Mouse (Mus musculus) cerebellum, adult 9-11 months (tissue): ENCODE measurements around the gene Ntrk2.
"Not testable (repeated sequence)": the region's sequence is repeated elsewhere in the genome, so short reads cannot be mapped to it uniquely, and the experiment has no call there.

Source experiments
- DNase-seq: peaks from one replicate; pipeline ENCODE4 v3.0.0; 2022

Ntrk2 gene

DNA sequence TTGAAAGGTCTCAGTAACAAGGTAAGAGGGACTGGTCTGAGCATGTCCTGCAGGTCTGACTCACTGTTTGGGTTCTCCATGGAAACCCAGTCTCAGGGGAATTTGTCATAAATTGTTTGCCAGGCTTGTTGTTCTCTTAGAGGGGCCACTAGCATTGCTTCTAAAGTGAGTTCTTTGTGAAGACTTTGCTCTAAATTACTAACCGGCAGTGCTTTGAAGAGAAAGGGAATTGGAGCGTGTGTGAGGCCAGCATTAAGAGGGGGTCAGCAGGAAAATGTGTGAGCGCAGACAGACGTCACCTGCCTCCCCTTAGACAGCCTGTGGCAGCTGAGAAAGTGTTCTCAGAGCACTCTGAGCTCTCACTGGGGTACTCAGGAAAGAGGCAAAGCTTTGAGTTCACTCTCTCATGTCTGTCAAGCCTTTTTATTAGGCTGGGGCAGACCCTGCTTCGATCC is 165.1 kb downstream of the Ntrk2 start:
- DNase-seq = no peak

- DNase-seq = no peak
Observed at GRCm38 (mm10) chr13:58972511-58972910, 166.1 kb downstream of the Ntrk2 start.

- no peak for DNase-seq
Observed at GRCm38 (mm10) chr13:58996447-58996846, 190.1 kb downstream of the Ntrk2 start.

DNA sequence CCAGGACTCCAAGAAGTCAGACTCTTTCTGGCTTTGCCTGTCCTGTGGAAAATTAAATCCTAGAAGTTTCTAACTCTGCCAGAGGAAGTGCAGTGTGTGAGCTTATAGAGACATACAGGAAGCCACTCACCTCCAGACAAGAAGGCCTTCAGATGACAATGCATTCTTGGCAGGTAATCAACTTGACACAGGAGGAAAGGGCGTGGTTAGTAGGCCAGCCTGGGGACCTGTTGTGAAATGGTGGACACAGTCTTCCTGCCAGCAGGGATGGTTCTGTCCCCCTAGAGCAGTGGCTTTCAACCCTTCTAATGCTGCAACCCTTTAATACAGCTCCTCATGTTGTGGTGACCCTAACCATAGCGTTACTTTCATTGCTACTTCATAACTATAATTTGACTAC is 191.4 kb downstream of the Ntrk2 start:
- DNase-seq = no peak

DNA sequence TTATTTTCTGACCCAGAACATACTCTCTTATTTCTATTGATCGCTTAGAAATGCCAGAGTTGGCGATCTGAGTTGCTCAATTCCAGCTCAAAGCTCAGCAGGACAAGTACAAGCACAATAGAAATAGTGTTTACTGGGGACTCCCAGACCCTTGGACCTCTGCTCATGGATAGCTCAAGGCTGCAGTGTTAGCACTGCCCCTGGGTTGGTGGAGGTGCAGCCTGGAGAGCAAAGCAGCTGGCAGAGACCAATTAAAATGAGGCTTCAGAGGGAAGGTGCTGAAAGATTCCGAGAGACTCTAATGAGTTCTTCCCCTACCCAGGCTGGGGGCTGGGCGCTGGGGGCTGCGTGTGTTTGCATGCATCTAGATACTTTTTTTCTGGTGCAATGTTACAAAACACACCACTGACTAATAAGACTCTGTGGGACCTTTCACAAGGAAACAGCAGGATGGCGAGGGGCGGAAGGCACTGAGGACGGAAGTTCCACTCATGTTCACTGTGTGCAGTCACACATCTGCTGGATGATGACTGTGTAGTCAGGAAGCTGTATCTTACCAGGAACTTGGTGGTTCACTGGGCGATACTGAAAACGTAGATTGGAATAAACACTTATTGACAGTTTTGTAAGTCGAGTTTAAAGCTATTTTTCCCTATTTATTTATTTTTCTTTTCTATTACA is 193.1 kb downstream of the Ntrk2 start:
- no peak for DNase-seq

- DNase-seq = no peak
Observed at GRCm38 (mm10) chr13:59002943-59003806, 196.8 kb downstream of the Ntrk2 start.

DNA sequence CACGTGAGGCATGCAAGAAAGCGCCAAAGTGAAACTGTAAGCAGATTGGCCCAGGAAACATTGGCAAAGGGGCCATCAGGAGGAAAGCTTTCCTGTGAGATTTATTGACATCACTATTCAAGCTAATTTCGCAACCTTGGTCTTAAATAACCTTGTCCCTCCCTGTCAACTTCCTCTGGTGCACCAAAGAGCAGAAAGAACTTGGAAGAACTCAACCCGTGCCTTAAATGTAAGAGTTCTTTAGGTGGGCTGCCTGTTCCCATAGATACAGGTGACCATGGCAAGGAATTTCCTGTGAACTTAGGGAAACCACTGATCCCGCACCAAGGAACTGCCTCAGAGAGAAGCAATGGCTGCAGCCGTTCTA is 197.4 kb downstream of the Ntrk2 start:
- no peak for DNase-seq

DNA sequence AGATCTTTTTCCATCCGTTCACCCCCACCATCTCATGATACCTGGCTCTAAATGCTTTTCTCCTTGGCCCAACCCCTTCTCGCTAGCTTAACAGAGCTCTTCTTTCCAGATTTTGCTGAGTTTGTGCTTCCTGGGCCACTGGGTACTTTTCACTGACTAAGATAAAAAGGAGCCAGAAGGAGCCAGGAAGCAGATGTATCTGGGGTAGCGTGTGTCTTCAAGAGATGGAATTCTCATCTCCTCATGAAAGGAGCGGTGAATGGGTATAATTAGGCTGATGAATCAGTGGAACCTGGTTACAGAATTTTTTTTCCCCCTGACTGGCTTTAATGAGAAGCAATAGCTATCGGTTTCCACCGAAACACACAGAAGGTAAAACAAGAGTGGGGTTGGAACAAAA is 198.2 kb downstream of the Ntrk2 start:
- DNase-seq = no peak

GRCm38 (mm10) chr13:59009855-59010254 is 203.5 kb downstream of the Ntrk2 start:
- DNase-seq = no peak

DNA sequence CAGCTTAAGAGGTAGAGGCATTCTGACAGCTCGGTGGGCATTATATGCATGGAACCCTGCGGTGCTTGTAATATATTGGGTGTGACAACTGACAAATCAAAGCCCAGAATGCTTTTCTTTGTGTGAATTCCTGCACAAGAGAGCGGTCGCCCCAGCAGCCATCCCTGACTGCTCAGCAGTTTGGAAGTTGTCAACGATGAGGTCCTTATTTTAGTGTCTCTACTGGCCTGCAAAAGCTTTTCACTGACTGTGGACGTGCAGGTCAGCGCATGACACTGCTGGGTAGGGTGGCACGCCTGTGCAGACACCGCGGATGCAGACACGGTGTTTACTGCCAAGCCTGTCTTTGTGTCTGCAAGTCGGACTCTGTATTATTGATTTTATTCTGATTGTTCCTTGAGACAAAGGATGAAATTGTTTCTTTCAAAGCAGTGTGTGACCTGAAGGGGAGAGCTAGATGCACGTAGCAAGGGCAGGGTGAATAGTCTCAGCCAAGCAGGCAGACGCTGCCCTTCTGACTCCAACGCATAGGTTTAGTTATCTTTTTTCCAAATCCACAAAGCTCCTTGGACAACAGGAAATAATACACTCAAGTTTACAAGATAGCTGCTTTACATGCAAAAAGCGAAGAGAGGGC is 204.6 kb downstream of the Ntrk2 start:
- peak; percentile 35 for DNase-seq

DNA sequence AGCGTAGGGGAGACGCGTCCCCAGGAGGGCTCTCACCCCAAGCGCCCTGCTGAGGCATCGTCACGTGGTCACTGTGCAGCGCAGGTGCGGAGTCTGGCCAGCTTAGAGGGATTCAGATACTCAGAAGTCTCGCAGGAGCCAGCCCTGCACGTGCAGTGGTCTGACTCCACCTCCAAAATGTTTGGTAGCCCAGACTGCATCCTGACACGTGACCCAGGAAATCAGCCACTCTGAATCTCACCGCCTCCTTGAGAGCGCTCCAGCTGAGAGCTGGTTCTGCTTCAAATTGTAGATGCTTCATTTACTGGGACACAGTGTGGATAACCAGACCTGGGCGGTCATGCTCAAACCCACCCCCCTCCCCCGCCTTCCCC is 205.1 kb downstream of the Ntrk2 start:
- peak; percentile 83 for DNase-seq

GRCm38 (mm10) chr13:59015360-59015759 is 209.0 kb downstream of the Ntrk2 start:
- DNase-seq = no peak

DNA sequence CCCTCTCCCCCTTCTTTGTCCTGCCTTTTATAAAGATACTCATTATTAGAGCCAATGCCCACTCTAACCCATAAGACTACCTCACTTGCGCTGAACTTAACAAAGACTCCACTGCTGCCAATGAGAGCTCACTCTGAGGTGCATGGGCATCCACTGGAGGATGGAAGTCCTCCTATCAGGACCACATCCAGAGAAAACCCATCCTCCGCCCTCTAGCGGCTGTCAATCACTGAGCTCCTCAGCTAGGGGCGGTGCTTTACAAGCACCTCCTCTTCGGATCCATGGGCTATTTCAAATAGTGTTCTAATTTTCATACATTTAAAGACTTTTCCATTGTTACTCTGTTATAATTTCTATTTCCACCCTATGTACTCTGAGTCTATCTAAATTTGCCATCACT is 210.8 kb downstream of the Ntrk2 start:
- DNase-seq = no peak

GRCm38 (mm10) chr13:59022251-59023042 is 216.1 kb downstream of the Ntrk2 start:
- DNase-seq = peak; percentile 40

- DNase-seq = no peak
Observed at GRCm38 (mm10) chr13:59025653-59026052, 219.3 kb downstream of the Ntrk2 start.

DNA sequence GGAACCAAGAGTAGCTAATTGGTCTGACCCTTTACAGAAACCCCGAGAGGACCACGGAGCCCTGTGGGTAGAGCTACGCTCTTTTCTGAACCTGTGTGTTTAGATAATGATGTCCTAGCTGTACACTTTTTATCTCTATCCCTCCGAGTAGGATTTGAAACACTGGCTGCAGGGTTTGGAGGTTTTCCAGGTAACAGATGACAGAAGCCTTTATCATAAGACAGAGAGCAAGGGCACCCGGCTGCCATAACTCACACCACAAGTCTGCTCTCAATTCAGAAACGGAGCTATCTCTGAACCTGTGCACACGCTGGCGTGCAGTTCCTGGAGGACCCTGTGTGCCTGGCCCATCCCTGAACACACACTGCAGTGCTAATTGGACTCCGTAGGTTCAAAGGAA is 221.1 kb downstream of the Ntrk2 start:
- peak; percentile 38 for DNase-seq

- DNase-seq = no peak
Observed at GRCm38 (mm10) chr13:59028546-59028945, 222.2 kb downstream of the Ntrk2 start.

DNA sequence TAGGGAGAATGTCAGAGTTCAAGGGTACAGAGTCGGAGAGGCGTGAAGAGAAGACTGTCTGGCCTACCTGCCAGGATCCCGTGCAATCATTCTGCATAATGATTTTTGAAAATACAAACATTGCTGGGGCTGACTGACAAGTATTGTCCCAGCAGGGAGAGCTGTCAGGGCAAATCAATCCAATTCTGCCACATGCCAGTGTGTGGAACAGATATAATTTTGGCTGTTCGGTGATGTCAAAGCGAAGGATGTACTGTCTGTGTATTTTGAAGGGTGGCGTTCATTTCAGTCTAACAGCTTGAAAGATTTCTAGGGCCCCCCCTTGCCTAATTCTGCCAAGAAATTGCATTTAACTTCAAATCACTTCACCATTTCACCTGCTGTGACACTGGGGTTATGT is 224.2 kb downstream of the Ntrk2 start:
- no peak for DNase-seq

GRCm38 (mm10) chr13:59040156-59040915 is 234.0 kb downstream of the Ntrk2 start:
- DNase-seq = no peak

- DNase-seq = no peak
Observed at GRCm38 (mm10) chr13:59041013-59041764, 234.8 kb downstream of the Ntrk2 start.

DNA sequence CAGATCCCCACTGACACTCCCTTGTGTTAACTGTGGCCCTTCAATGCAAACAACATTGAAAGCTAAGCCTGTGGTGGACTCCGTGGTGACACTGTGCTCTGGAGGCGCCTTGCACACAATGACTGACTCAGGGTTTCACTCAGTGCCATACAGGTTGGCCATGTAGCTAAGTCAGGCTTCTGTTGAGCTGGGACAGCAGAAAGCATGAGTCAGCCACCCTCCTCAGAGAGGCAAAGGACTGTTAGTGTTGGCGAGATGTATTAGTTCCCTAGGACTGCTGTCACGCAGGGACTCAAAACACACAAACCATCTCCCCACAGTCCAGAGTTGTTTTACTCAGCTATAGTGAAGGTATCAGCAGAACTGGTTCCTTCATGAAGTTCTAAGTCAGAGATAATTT is 245.8 kb downstream of the Ntrk2 start:
- no peak for DNase-seq

- DNase-seq = not testable (repeated sequence)
Observed at GRCm38 (mm10) chr13:59054331-59054730, 248.0 kb downstream of the Ntrk2 start.
